Mouse (Mus musculus): Measurements from ENCODE around the gene Nfix. TPM values are rescaled to one million over a fixed set of nuclear protein-coding genes. Genes with fewer than 3 reads are reported as not detected.

Nfix gene
- total RNA-seq, 1 experiment = 0.89 TPM

DNA sequence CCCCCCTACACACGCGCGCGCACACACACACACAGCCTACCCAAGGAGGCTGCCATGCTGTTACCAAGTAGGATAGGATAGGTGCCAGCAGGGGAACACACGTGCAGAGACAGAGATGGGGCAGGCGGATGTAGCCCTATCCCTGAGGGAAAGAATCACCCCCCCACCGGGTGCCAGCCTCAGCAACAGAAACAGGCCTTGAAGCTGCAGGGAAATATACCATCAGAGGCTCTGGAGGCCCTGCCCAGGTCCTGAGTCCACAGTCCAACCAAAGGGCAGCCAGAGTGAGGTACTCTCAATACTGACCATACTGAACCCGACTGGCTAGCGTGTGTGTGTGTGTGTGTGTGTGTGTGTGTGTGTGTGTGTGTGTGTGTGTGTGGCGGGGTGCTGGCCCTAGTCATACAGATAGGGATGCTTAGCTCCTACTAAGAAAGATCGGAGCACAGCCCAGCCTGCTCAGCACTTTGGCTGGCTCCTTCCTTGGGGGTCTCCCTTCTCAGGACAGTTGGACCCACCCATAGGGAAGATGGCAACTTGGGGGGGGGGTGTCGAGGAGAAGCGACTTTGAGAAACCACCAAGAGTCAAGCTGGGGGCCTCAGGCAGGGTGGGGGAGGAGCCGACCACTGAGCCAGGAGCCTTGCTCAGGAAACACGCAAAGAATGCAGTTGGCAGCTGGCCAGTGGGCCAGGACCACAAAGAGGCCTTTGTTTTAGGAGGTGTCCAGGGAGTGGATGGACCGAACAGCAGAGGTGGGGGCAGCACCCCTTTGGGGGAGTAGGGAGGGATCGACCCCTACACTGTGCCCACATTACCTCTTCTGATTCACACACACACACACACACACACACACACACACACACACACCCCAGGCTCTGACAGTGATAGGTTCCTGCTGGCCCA is 56.4 kb downstream of the Nfix start:
- TF ChIP-seq ZNF384 (IDR thresholded peaks at IDR 0.05; ENCODE audit: low read depth, low read length) (no peak), ZC3H11A (IDR thresholded peaks at IDR 0.05; ENCODE audit: borderline replicate concordance, low read depth, low read length) (no peak), MAFK (IDR thresholded peaks at IDR 0.05; ENCODE audit: insufficient read depth, low read depth, low read length) (no peak), HCFC1 (IDR thresholded peaks at IDR 0.05; ENCODE audit: borderline replicate concordance, insufficient read depth, low read length) (no peak), CHD2 (IDR thresholded peaks at IDR 0.05; ENCODE audit: low read depth, low read length) (no peak)
- no peak for DNase-seq (ENCODE audit: low read depth, low spot score)

DNA sequence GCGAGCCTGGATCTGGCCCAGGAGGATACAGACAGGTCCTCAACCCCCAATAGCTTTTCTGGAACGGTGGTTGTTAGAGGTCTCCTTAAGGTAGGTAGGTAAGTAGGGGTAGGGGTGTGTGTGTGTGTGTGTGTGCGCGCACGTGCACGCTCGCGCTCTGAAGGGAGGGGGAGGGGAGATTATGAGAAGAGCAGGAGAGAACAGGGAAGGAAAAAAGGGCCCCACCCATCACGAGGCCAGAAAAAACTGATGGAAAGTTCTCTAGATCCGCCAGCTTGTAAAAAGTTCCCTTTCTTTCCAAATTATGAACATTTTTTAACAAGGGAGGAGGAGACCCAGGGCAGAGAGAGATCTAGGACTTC is 57.1 kb downstream of the Nfix start:
- in situ Hi-C loops (cut with MboI; ENCODE audit: low sequenced_read_pairs in 2 of 2, unreplicated experiment in 2 of 2) = no loop called here
- TF ChIP-seq CHD2 (IDR thresholded peaks at IDR 0.05; ENCODE audit: low read depth, low read length) (no peak), ZC3H11A (IDR thresholded peaks at IDR 0.05; ENCODE audit: borderline replicate concordance, low read depth, low read length) (no peak), HCFC1 (IDR thresholded peaks at IDR 0.05; ENCODE audit: borderline replicate concordance, insufficient read depth, low read length) (no peak), MAFK (IDR thresholded peaks at IDR 0.05; ENCODE audit: insufficient read depth, low read depth, low read length) (no peak), ZNF384 (IDR thresholded peaks at IDR 0.05; ENCODE audit: low read depth, low read length) (no peak)
- Histone ChIP-seq H3K9ac (ENCODE audit: insufficient read depth, low read depth, low read length, poor library complexity, severe bottlenecking) (no peak overlapping the region), H3K9me3 (ENCODE audit: control insufficient read depth, insufficient read depth, low read depth, low read length) (no peaks in the 10 kb centered on the region), H3K27ac (ENCODE audit: insufficient read depth, low read depth, low read length, poor library complexity, severe bottlenecking) (no peak overlapping the region), H3K4me1 (ENCODE audit: control insufficient read depth in 2 of 2, insufficient read depth in 2 of 2, low read length in 2 of 2, poor library complexity in 1 of 2) (peaks cover 1 to 13% of the 10 kb centered on the region in 2 experiments; a peak in 1 of 4 replicates), H3K4me3 (ENCODE audit: insufficient read depth in 1 of 2, low read depth in 1 of 2, low read length in 2 of 2, poor library complexity in 1 of 2, severe bottlenecking in 1 of 2) (peak overlapping the region; percentile 46 to 61; a peak in 2 of 4 replicates), H3K36me3 (ENCODE audit: control insufficient read depth, insufficient read depth, low read length, poor library complexity, severe bottlenecking) (no peaks in the 10 kb centered on the region)
- no peak for DNase-seq (ENCODE audit: low read depth, low spot score)

More for the DNA sequence above, 56.4 kb downstream of the Nfix start:
- in situ Hi-C loops (cut with MboI; ENCODE audit: low sequenced_read_pairs in 2 of 2, unreplicated experiment in 2 of 2) = no loop called here
- no peak overlapping the region for H3K4me3 ChIP-seq (ENCODE audit: insufficient read depth in 1 of 2, low read depth in 1 of 2, low read length in 2 of 2, poor library complexity in 1 of 2, severe bottlenecking in 1 of 2)
- H3K36me3 ChIP-seq (ENCODE audit: control insufficient read depth, insufficient read depth, low read length, poor library complexity, severe bottlenecking) = no peaks in the 10 kb centered on the region
- H3K4me1 ChIP-seq (ENCODE audit: control insufficient read depth in 2 of 2, insufficient read depth in 2 of 2, low read length in 2 of 2, poor library complexity in 1 of 2) = peaks cover 1 to 13% of the 10 kb centered on the region in 2 experiments; a peak in 1 of 4 replicates
- H3K27ac ChIP-seq (ENCODE audit: insufficient read depth, low read depth, low read length, poor library complexity, severe bottlenecking) = no peak overlapping the region
- no peaks in the 10 kb centered on the region for H3K9me3 ChIP-seq (ENCODE audit: control insufficient read depth, insufficient read depth, low read depth, low read length)
- no peak overlapping the region for H3K9ac ChIP-seq (ENCODE audit: insufficient read depth, low read depth, low read length, poor library complexity, severe bottlenecking)

DNA sequence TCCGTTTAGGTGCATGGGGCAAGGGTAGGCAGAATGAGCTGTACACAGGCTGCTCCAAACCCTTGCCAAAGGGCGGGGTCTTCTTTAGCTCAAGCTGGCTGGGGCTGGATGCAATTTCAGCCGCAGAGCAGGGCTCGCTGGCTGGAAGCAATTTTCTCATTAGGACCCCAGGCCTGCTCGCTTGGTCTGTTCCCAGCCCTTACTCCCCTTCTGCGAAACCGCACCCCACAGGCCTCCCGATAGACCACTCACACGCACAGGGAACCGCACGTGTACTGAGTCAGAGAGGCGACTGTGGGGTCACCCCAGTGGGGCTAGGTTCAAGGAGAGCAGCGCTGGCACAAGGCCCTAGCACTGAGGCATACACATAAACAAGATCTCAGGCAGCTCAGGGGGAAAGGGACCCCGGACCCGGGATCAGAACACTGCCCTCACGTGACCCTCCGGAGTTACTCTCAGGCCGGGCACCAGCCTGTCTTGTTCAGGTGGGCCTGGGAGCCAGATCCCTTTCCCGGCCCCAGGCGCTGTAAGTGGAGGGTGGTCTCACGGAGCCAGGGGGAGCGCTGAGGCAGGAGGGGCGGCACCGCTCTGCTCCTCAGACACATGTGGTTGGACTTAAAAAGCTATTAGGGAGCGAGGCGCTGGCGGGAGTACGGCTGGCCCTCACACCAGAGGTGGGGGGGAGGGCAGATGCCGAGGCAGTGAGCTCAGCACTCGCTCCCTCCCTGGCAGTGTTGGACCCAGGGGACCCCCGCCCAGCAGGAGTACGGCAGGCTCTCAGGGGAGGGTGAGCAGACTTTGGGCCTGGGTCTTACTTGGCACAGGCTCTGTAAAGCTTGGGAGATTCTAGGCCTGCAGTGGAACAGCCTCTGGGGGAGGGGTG is 57.7 kb downstream of the Nfix start:
- H3K4me3 ChIP-seq (ENCODE audit: insufficient read depth in 1 of 2, low read depth in 1 of 2, low read length in 2 of 2, poor library complexity in 1 of 2, severe bottlenecking in 1 of 2) = peak overlapping the region; percentile 46 to 61
- no peaks in the 10 kb centered on the region for H3K9me3 ChIP-seq (ENCODE audit: control insufficient read depth, insufficient read depth, low read depth, low read length)
- no peak overlapping the region for H3K27ac ChIP-seq (ENCODE audit: insufficient read depth, low read depth, low read length, poor library complexity, severe bottlenecking)
- H3K4me1 ChIP-seq (ENCODE audit: control insufficient read depth in 2 of 2, insufficient read depth in 2 of 2, low read length in 2 of 2, poor library complexity in 1 of 2) = peaks cover 1 to 13% of the 10 kb centered on the region in 2 experiments; a peak in 1 of 4 replicates
- TF ChIP-seq ZC3H11A (IDR thresholded peaks at IDR 0.05; ENCODE audit: borderline replicate concordance, low read depth, low read length) = no peak
- DNase-seq (ENCODE audit: low read depth, low spot score) = no peak
- peak overlapping the region; percentile 37 for H3K9ac ChIP-seq (ENCODE audit: insufficient read depth, low read depth, low read length, poor library complexity, severe bottlenecking)
- no peaks in the 10 kb centered on the region for H3K36me3 ChIP-seq (ENCODE audit: control insufficient read depth, insufficient read depth, low read length, poor library complexity, severe bottlenecking)
- in situ Hi-C loops (cut with MboI; ENCODE audit: low sequenced_read_pairs in 2 of 2, unreplicated experiment in 2 of 2) = no loop called here

DNA sequence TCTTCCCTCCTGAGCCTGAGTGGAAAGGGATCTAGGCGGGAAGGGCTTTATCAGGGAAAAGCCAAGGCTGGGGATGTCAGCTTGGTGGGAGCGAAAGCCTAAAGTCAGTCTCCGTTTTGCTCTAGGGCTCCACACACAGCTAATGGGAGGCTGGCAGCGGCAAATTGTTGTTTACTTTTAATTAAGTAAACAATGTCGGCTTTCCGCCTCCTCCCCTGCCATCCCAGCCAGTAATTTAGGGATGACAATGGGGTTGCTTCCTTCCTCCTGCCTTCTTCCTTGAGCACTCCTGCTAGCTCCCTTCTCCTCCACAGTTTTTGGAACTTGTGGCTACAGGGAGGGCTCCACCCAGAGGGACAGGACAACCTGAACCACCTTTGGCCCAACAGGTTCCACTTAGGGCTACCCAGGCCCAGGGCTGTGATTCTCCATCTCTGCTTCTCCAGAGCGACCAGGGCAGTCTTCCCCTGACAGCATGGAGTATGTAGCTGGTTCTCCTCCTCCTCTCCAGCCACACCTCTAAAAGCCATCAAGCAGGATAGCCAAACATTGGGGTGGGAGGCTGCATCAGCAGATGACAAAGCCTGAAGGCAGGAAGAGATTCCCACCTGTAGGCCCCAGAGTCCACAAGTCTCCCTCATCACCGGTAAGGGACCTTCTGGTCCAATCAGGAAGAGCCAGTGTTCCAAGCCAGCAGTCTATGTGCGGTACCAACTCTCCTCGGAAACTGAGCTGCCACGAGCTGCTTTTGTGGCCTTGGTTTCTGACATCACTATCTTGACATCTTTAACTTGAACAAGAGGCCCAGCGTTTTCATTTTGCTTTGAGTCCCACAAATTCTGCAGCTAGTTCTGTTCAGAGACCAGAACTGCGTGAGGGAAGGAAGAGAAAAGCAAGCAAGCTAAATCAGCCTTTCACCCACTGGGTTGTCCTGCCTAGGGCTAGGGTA is 59.0 kb downstream of the Nfix start:
- Histone ChIP-seq H3K27ac (ENCODE audit: insufficient read depth, low read depth, low read length, poor library complexity, severe bottlenecking) (no peak overlapping the region), H3K9ac (ENCODE audit: insufficient read depth, low read depth, low read length, poor library complexity, severe bottlenecking) (no peak overlapping the region), H3K4me1 (ENCODE audit: control insufficient read depth in 2 of 2, insufficient read depth in 2 of 2, low read length in 2 of 2, poor library complexity in 1 of 2) (peaks cover 1 to 13% of the 10 kb centered on the region in 2 experiments; a peak in 1 of 4 replicates), H3K36me3 (ENCODE audit: control insufficient read depth, insufficient read depth, low read length, poor library complexity, severe bottlenecking) (no peaks in the 10 kb centered on the region), H3K9me3 (ENCODE audit: control insufficient read depth, insufficient read depth, low read depth, low read length) (no peaks in the 10 kb centered on the region), H3K4me3 (ENCODE audit: insufficient read depth in 1 of 2, low read depth in 1 of 2, low read length in 2 of 2, poor library complexity in 1 of 2, severe bottlenecking in 1 of 2) (no peak overlapping the region)
- no peak for DNase-seq (ENCODE audit: low read depth, low spot score)
- in situ Hi-C loops (cut with MboI; ENCODE audit: low sequenced_read_pairs in 2 of 2, unreplicated experiment in 2 of 2) = no loop called here
- TF ChIP-seq HCFC1 (IDR thresholded peaks at IDR 0.05; ENCODE audit: borderline replicate concordance, insufficient read depth, low read length) (no peak), ZC3H11A (IDR thresholded peaks at IDR 0.05; ENCODE audit: borderline replicate concordance, low read depth, low read length) (no peak), MAFK (IDR thresholded peaks at IDR 0.05; ENCODE audit: insufficient read depth, low read depth, low read length) (no peak), CHD2 (IDR thresholded peaks at IDR 0.05; ENCODE audit: low read depth, low read length) (no peak), ZNF384 (IDR thresholded peaks at IDR 0.05; ENCODE audit: low read depth, low read length) (no peak)

Measured in ES-E14 (cell line).